Mouse (Mus musculus) sigmoid colon, adult 10 weeks (tissue): Measurements from ENCODE around the gene Trip11. TPM values are rescaled to one million over a fixed set of nuclear protein-coding genes. Genes with fewer than 3 reads are reported as not detected.

ENCODE experiments used
- polyA plus RNA-seq: library from polyadenylated mRNA; stranded (reverse); fragments of 350-450 nt; fragmentation: Illumina TruSeq; extraction: RNeasy Lipid Tissue Mini Kit (QIAGEN cat#74804); gene quantifications from one replicate; pipeline ENCODE4 v1.2.3, GENCODE M21; 2014; ENCODE audit warnings: low read depth, low replicate concordance

The Trip11 gene
- 46.3 TPM for polyA plus RNA-seq

GRCm38 (mm10) chr12:101912626-101913490 is at the start of gene Trip11:
TSS of gene Trip11 (minus strand) at chr12:101913267.

DNA sequence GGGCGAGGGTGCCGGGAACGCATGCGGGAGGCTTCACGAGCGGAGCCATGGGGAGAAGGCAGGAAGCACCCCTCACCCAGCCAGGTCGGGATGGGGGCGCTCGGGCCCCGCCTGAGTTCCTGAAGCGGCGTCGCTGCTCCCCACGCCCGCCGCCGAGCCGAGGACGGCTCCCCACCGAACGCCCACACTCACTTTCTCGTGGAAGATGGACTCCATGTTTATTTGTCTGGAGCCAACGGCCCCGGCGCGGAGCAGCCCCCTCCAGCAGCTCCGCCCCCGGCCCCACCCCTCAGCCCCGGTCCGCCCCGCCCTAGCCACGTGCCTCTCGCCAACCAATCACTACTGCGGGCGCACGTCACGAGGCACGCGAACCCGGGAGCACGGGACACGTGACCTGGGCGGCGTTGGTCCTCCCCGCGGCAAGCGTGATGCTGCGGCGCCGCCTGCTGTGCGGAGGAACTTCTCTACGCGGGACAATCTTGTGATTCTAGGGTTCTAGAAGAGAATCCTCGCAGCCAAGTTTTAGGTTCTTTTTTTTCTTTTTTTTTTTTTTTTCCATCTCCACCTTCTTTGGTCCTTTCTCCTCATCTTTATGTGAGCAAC is 45.0 kb upstream of the Trip11 start, which contains the start of gene Atxn3:
Atxn3 (minus strand) TSS at position 305 of the 603 bp plus-strand sequence.

DNA sequence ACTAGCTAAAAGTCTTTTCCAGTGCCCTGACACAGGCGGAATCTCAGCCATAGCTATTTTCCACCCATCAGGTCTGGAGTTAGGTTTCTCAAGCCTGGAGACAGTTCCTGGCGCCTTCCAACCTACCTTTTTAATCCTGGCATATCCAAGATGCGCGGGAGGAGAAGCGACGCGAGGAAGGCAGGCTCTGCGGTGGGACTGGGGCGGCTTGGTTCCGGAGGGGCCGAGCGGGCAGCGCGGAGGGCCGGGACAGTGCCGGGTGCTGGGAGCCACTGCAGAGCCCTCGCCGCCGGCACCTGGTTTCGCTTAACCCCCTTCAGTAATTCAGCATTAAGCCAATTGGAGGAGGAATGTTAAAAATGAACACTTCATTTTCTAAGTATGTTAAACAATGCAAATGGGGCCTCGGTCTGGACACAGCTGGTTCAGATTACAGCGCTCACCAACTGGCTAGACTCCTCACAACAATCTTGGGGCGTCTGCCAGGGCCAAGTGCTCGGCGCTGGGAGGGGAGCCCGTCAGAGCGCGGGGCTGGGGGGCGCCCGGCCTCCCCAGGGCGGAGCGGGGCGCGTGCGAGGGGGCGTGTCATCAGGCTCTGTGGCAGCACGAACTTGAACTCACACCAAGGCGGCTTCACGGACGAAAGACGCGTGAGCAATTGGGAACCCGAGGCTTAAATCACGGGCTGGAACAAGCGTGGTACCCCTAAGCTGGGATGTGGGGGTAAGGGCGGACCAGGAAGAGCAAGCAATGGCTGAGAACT is 94.3 kb downstream of the Trip11 start, which contains the start of gene Fbln5:
Fbln5 (minus strand) TSS at position 448 of the 763 bp plus-strand sequence.

Other genes with a start within 250 kb of the Trip11 start
- gene Tc2n, start 194.7 kb downstream of the Trip11 start, polyA plus RNA-seq: 61.7 TPM
- gene Fbln5, start 94.2 kb downstream of the Trip11 start, polyA plus RNA-seq: 16.2 TPM
- gene Atxn3, start 45.0 kb upstream of the Trip11 start, polyA plus RNA-seq: 63.7 TPM
- gene Cpsf2, start 62.7 kb upstream of the Trip11 start, polyA plus RNA-seq: 32.0 TPM
- not detected for gene Slc24a4, start 215.5 kb upstream of the Trip11 start, polyA plus RNA-seq